In genomic region chr15:27483183-27483582, GRCm38 (mm10) we compare ENCODE assay signal across 24 mouse cellular contexts. TPM values are rescaled to one million over a fixed set of nuclear protein-coding genes. Genes with fewer than 3 reads are reported as not detected.
DNase-seq lines count a peak whose midpoint lies in the region; ATAC-seq and TF ChIP-seq lines count a peak whose summit lies in the region.
"Had no signal": no experiment of that assay in that cellular context is flagged by ENCODE, and none has a peak within 500 bp of the region (broad histone marks: within the 10 kb centered on the region; RNA-seq: fewer than 3 reads in every experiment).

No protein-coding gene starts in this region.

- H3K9me3 ChIP-seq in forebrain, embryonic 14.5 days (replicated peaks; ENCODE audit: control insufficient read depth, low read length): no peaks in the 10 kb centered on the region
- no peaks in the 10 kb centered on the region for H3K9me3 ChIP-seq in forebrain, embryonic 15.5 days
- no peaks in the 10 kb centered on the region for H3K9me3 ChIP-seq in lung, embryonic 14.5 days (ENCODE audit: low read depth, low read length)
- H3K9me3 ChIP-seq in midbrain, embryonic 16.5 days (replicated peaks; ENCODE audit: control insufficient read depth, low read length, poor library complexity, severe bottlenecking): no peaks in the 10 kb centered on the region
- no peaks in the 10 kb centered on the region for H3K9me3 ChIP-seq in midbrain, embryonic 15.5 days
- H3K9me3 ChIP-seq: heart, embryonic 12.5 days; heart, embryonic 15.5 days; hindbrain, embryonic 10.5 days had no signal

- no peak overlapping the region for H3K9ac ChIP-seq in forebrain, embryonic 14.5 days (ENCODE audit: low read length)
- H3K9ac ChIP-seq in forebrain, embryonic 15.5 days (replicated peaks): no peak overlapping the region
- H3K9ac ChIP-seq in lung, embryonic 14.5 days: no peak overlapping the region
- H3K9ac ChIP-seq in midbrain, embryonic 16.5 days (ENCODE audit: low read depth, low read length): no peak overlapping the region
- H3K9ac ChIP-seq in midbrain, embryonic 15.5 days: no peak overlapping the region
- H3K9ac ChIP-seq: forebrain, postnatal 0 days; heart, embryonic 12.5 days; heart, embryonic 15.5 days; hindbrain, embryonic 14.5 days had no signal

- no peaks in the 10 kb centered on the region for H3K36me3 ChIP-seq in forebrain, embryonic 14.5 days (ENCODE audit: control insufficient read depth, insufficient read depth, low read length)
- H3K36me3 ChIP-seq in forebrain, embryonic 15.5 days: no peaks in the 10 kb centered on the region
- no peaks in the 10 kb centered on the region for H3K36me3 ChIP-seq in lung, embryonic 14.5 days (ENCODE audit: insufficient read depth)
- no peaks in the 10 kb centered on the region for H3K36me3 ChIP-seq in midbrain, embryonic 16.5 days (ENCODE audit: control insufficient read depth, insufficient read depth, low read length)
- H3K36me3 ChIP-seq in midbrain, embryonic 15.5 days (replicated peaks): no peaks in the 10 kb centered on the region
- H3K36me3 ChIP-seq: heart, embryonic 12.5 days; heart, embryonic 15.5 days; hindbrain, embryonic 10.5 days had no signal

- no peak for DNase-seq in forebrain, embryonic 14.5 days (ENCODE audit: low spot score)
- peak; percentile 86 for DNase-seq in lung, embryonic 14.5 days
- no peak for DNase-seq in lung, adult 18-20 months
- no peak for DNase-seq in adrenal gland, adult 8-10 months
- DNase-seq: adrenal gland, postnatal 10 days; adrenal gland, postnatal 36 days; B cell, adult 2 months; cerebellum, adult 18-20 months; cerebellum, adult 9-10 months; cerebellum, postnatal 14 days; forebrain, postnatal 0 days; gastrocnemius, postnatal 25 days; heart, adult 18-20 months; heart, postnatal 10 days; heart, postnatal 36 days had no signal

- H3K27me3 ChIP-seq in forebrain, embryonic 14.5 days (replicated peaks; ENCODE audit: control insufficient read depth, insufficient read depth, low read length): no peaks in the 10 kb centered on the region
- no peaks in the 10 kb centered on the region for H3K27me3 ChIP-seq in forebrain, embryonic 15.5 days
- no peaks in the 10 kb centered on the region for H3K27me3 ChIP-seq in lung, embryonic 14.5 days (ENCODE audit: insufficient read depth, low read length)
- H3K27me3 ChIP-seq in midbrain, embryonic 16.5 days (ENCODE audit: control insufficient read depth, insufficient read depth, low read depth, low read length): no peaks in the 10 kb centered on the region
- H3K27me3 ChIP-seq in midbrain, embryonic 15.5 days (replicated peaks): no peaks in the 10 kb centered on the region
- H3K27me3 ChIP-seq: CH12.LX; heart, embryonic 12.5 days; heart, embryonic 15.5 days had no signal

- H3K27ac ChIP-seq in forebrain, embryonic 14.5 days (ENCODE audit: low read depth, low read length): no peak overlapping the region
- H3K27ac ChIP-seq in forebrain, embryonic 15.5 days (replicated peaks): no peak overlapping the region
- peak overlapping the region; percentile 42; the same call in 1 of the 2 replicates for H3K27ac ChIP-seq in lung, embryonic 14.5 days (ENCODE audit: low read depth)
- H3K27ac ChIP-seq in midbrain, embryonic 16.5 days (ENCODE audit: low read length): no peak overlapping the region
- H3K27ac ChIP-seq in midbrain, embryonic 15.5 days: no peak overlapping the region
- H3K27ac ChIP-seq: heart, embryonic 15.5 days; hindbrain, embryonic 10.5 days; hindbrain, embryonic 14.5 days had no signal

- no peak overlapping the region for H3K4me3 ChIP-seq in forebrain, embryonic 14.5 days (ENCODE audit: low read depth, low read length)
- H3K4me3 ChIP-seq in forebrain, embryonic 15.5 days: no peak overlapping the region
- no peak overlapping the region for H3K4me3 ChIP-seq in lung, embryonic 14.5 days (ENCODE audit: low read depth, low read length)
- no peak overlapping the region for H3K4me3 ChIP-seq in midbrain, embryonic 16.5 days (ENCODE audit: low read depth, low read length)
- no peak overlapping the region for H3K4me3 ChIP-seq in midbrain, embryonic 15.5 days
- H3K4me3 ChIP-seq: heart, embryonic 12.5 days; heart, embryonic 15.5 days; hindbrain, embryonic 10.5 days had no signal

- TF ChIP-seq CTCF in lung, embryonic 14.5 days (IDR thresholded peaks at IDR 0.05; ENCODE audit: low read depth): no peak

- 0 out of 2 replicates have a peak, but pooled peaks have one; percentile 6 for ATAC-seq in forebrain, embryonic 14.5 days
- ATAC-seq in forebrain, embryonic 15.5 days (replicated peaks): no peak
- ATAC-seq in lung, embryonic 14.5 days (ENCODE audit: insufficient read depth): peak; percentile 73; the same call in 1 of the 2 replicates
- peak; percentile 3; the same call in 1 of the 2 replicates for ATAC-seq in midbrain, embryonic 16.5 days
- ATAC-seq in midbrain, embryonic 15.5 days (replicated peaks): no peak
- ATAC-seq: activated CD4-positive, CD25-positive, alpha-beta regulatory T cell, adult 4 months; forebrain, postnatal 0 days had no signal

- peaks cover 25% of the 10 kb centered on the region for H3K4me1 ChIP-seq in forebrain, embryonic 14.5 days (ENCODE audit: control insufficient read depth, insufficient read depth, low read length)
- peaks cover 41% of the 10 kb centered on the region for H3K4me1 ChIP-seq in forebrain, embryonic 15.5 days
- peaks cover 25% of the 10 kb centered on the region for H3K4me1 ChIP-seq in lung, embryonic 14.5 days (ENCODE audit: insufficient read depth)
- H3K4me1 ChIP-seq in midbrain, embryonic 16.5 days (ENCODE audit: control insufficient read depth, insufficient read depth, low read length): peaks cover 23% of the 10 kb centered on the region
- peaks cover 32% of the 10 kb centered on the region for H3K4me1 ChIP-seq in midbrain, embryonic 15.5 days

- 70% methylated on average over 3 of the region's 3 CpGs for WGBS in forebrain, embryonic 14.5 days
- WGBS in forebrain, embryonic 15.5 days: 62% methylated on average over 3 of the region's 3 CpGs
- WGBS in lung, embryonic 14.5 days: 26% methylated on average over 3 of the region's 3 CpGs
- WGBS in midbrain, embryonic 16.5 days: 55% methylated on average over 3 of the region's 3 CpGs
- WGBS in midbrain, embryonic 15.5 days: 67% methylated on average over 3 of the region's 3 CpGs

- H3K4me2 ChIP-seq in forebrain, embryonic 14.5 days (ENCODE audit: low read length): no peak overlapping the region
- H3K4me2 ChIP-seq in forebrain, embryonic 15.5 days (replicated peaks): no peak overlapping the region
- H3K4me2 ChIP-seq in lung, embryonic 14.5 days: no peak overlapping the region
- no peak overlapping the region for H3K4me2 ChIP-seq in midbrain, embryonic 16.5 days (ENCODE audit: low read length)
- H3K4me2 ChIP-seq in midbrain, embryonic 15.5 days: no peak overlapping the region
- H3K4me2 ChIP-seq: heart, embryonic 12.5 days; heart, embryonic 15.5 days; hindbrain, embryonic 14.5 days had no signal

RNA-seq across cellular contexts. Expression of gene Ank, which starts 16.7 kb away (rescaled TPM):
- 13.7 and 13.9 TPM in 2 replicates for polyA plus RNA-seq in forebrain, embryonic 14.5 days (2014; fragmentation: Nextera tagmentation; extraction: Ambion mirVana)
- 16.7 and 17.1 TPM in 2 replicates for polyA plus RNA-seq in forebrain, embryonic 15.5 days (2015; fragmentation: Nextera tagmentation; extraction: Ambion mirVana)
- 9.2 and 9.6 TPM in 2 replicates for polyA plus RNA-seq in lung, embryonic 14.5 days (2014; fragmentation: Nextera tagmentation; extraction: Ambion mirVana)
- 15.0 and 15.7 TPM in 2 replicates for polyA plus RNA-seq in midbrain, embryonic 16.5 days (2015; fragmentation: Nextera tagmentation; extraction: Ambion mirVana)
- 12.9 and 13.2 TPM in 2 replicates for polyA plus RNA-seq in midbrain, embryonic 15.5 days (2015; fragmentation: Nextera tagmentation; extraction: Ambion mirVana)
- 10 to 100 TPM; 38.2 to 68.7 (median 50.9) TPM for total RNA-seq in adrenal gland, adult 8-10 months (2022)

Comparison
In these comparisons a context has a peak if more than half of its experiments do, and no peak if none do; other contexts are left out.
1. ATAC-seq: peak in forebrain, embryonic 14.5 days (single experiment), lung, embryonic 14.5 days (single experiment) and midbrain, embryonic 16.5 days (single experiment); none in forebrain, embryonic 15.5 days (single experiment) and midbrain, embryonic 15.5 days (single experiment).